8 mouse cellular contexts compared by ENCODE assay signal in the genomic region with DNA sequence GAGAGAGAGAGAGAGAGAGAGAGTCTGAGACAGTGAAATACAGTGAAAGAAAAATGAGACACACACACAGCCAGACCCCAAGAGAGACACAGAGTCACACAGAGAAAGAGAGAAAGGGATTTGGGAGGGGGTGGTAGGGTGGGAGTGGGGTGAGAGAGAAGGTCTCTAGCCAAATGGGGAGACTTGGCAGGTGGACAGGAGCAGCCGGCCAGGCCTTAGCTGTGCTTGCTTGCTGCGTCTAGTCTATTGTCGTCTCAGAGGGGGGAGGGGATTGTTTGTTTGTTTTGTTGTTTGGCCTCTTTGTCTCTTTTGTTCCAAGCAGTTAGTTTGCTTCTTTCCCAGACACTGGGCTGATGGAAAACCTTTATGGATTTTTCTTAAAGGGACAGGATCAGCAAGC.
A peak's percentile ranks its signal among the peaks of the same experiment; 100 is the strongest.
DNase-seq lines count a peak whose midpoint lies in the region; ATAC-seq lines count a peak whose summit lies in the region.

No protein-coding gene starts in this region.

- peak; percentile 84 for ATAC-seq in hindbrain, embryonic 15.5 days (ENCODE audit: low FRiP score, low read depth)
- no peak for ATAC-seq in stomach, embryonic 14.5 days (ENCODE audit: insufficient number of reproducible peaks, insufficient read depth, low FRiP score, low read depth)

- peak overlapping the region; percentile 31 for H3K4me2 ChIP-seq in hindbrain, embryonic 15.5 days
- no peak overlapping the region for H3K4me2 ChIP-seq in stomach, embryonic 14.5 days (replicated peaks; ENCODE audit: low read depth, low read length)

- no peak overlapping the region for H3K9ac ChIP-seq in hindbrain, embryonic 15.5 days
- H3K9ac ChIP-seq in stomach, embryonic 14.5 days (replicated peaks; ENCODE audit: low read depth, low read length): no peak overlapping the region

- no peak overlapping the region for H3K4me3 ChIP-seq in hindbrain, embryonic 15.5 days
- H3K4me3 ChIP-seq in stomach, embryonic 14.5 days (ENCODE audit: low read depth, low read length): no peak overlapping the region

- peaks cover 12% of the 10 kb centered on the region; the same call in 1 of the 2 replicates for H3K27me3 ChIP-seq in hindbrain, embryonic 15.5 days
- no peaks in the 10 kb centered on the region for H3K27me3 ChIP-seq in stomach, embryonic 14.5 days (ENCODE audit: control insufficient read depth, insufficient read depth, low read length)

- no peaks in the 10 kb centered on the region for H3K36me3 ChIP-seq in hindbrain, embryonic 15.5 days
- no peaks in the 10 kb centered on the region for H3K36me3 ChIP-seq in stomach, embryonic 14.5 days (ENCODE audit: control insufficient read depth, insufficient read depth, low read length)

- H3K4me1 ChIP-seq in hindbrain, embryonic 15.5 days (replicated peaks): peaks cover 60% of the 10 kb centered on the region
- H3K4me1 ChIP-seq in stomach, embryonic 14.5 days (ENCODE audit: control insufficient read depth, insufficient read depth, low read length): peaks cover 29% of the 10 kb centered on the region; the same call in 1 of the 2 replicates

- no peaks in the 10 kb centered on the region for H3K9me3 ChIP-seq in hindbrain, embryonic 15.5 days
- no peaks in the 10 kb centered on the region for H3K9me3 ChIP-seq in stomach, embryonic 14.5 days (ENCODE audit: control insufficient read depth, low read depth, low read length)

- WGBS in hindbrain, embryonic 15.5 days: 15% methylated on average over 3 of the region's 3 CpGs
- 43% methylated on average over 3 of the region's 3 CpGs for WGBS in stomach, embryonic 14.5 days

- DNase-seq in cerebellum, adult 11-12 months: peak; percentile 49
- DNase-seq in cerebellum, adult 8-10 months: no peak
- DNase-seq in right cerebral cortex, postnatal 10 days (ENCODE audit: low spot score in 2 of 2): peak; percentile 74 to 76
- no peak for DNase-seq in right cerebral cortex, adult 2 months (ENCODE audit: low spot score in 2 of 2)
- no peak for DNase-seq in kidney, postnatal 4 days
- DNase-seq in urinary bladder, adult 18-20 months (ENCODE audit: low spot score in 2 of 2): no peak

- H3K27ac ChIP-seq in hindbrain, embryonic 15.5 days (replicated peaks): peak overlapping the region; percentile 85
- H3K27ac ChIP-seq in stomach, embryonic 14.5 days (ENCODE audit: low read length): peak overlapping the region; percentile 83; the same call in 1 of the 2 replicates

Comparison
In these comparisons a context has a peak if more than half of its experiments do, and no peak if none do; other contexts are left out.
1. DNase-seq: peak in cerebellum, adult 11-12 months (single experiment) and right cerebral cortex, postnatal 10 days (2 of 2); none in cerebellum, adult 8-10 months (single experiment), right cerebral cortex, adult 2 months (0 of 2), kidney, postnatal 4 days (0 of 2) and urinary bladder, adult 18-20 months (0 of 2).